Mouse (Mus musculus): ENCODE measurements around the gene Eif4b. TPM values are rescaled to one million over a fixed set of nuclear protein-coding genes. Genes with fewer than 3 reads are reported as not detected.

Gene Eif4b
- 103 and 111 TPM in 2 replicates for polyA plus RNA-seq (2015; fragmentation: Nextera tagmentation; extraction: Ambion mirVana)

GRCm38 (mm10) chr15:102073559-102074069 is at the start of gene Eif4b:
Gene Eif4b (plus strand): TSS chr15:102073773.
- Histone ChIP-seq H3K9ac (peak within 1 kb of the TSS; percentile 96), H3K27ac (peak within 1 kb of the TSS; percentile 97), H3K4me2 (peak within 1 kb of the TSS; percentile 81), H3K4me1 (peaks cover 20% of the 10 kb centered on the region), H3K36me3 (no peaks in the 10 kb centered on the region), H3K9me3 (no peaks in the 10 kb centered on the region), H3K27me3 (0 out of 2 replicates have a peak, but pooled peaks cover 4% of the 10 kb centered on the region), H3K4me3 (peak within 1 kb of the TSS; percentile 98)
- under 1% methylated on average over 58 of the region's 58 CpGs for WGBS
- ATAC-seq (ENCODE audit: insufficient number of reproducible peaks, low FRiP score, low TSS enrichment, low read depth), result peak; percentile 94

- Histone ChIP-seq H3K4me3 (no peak overlapping the region), H3K36me3 (no peaks in the 10 kb centered on the region), H3K4me1 (peaks cover 33% of the 10 kb centered on the region), H3K27me3 (peaks cover 35% of the 10 kb centered on the region), H3K27ac (no peak overlapping the region), H3K9ac (no peak overlapping the region), H3K9me3 (no peaks in the 10 kb centered on the region), H3K4me2 (no peak overlapping the region)
- 58% methylated on average over 8 of the region's 8 CpGs for WGBS
- no peak for ATAC-seq (ENCODE audit: insufficient number of reproducible peaks, low FRiP score, low TSS enrichment, low read depth)
These were observed 49.7 kb upstream of the Eif4b start for GRCm38 (mm10) chr15:102023888-102024287.

- ATAC-seq (ENCODE audit: insufficient number of reproducible peaks, low FRiP score, low TSS enrichment, low read depth), result no peak
These were observed 48.3 kb upstream of the Eif4b start for GRCm38 (mm10) chr15:102025136-102025872.

GRCm38 (mm10) chr15:102026430-102026829 is 47.1 kb upstream of the Eif4b start:
- WGBS, result 24% methylated on average over 12 of the region's 12 CpGs
- no peak overlapping the region for H3K9ac ChIP-seq
- H3K4me1 ChIP-seq, result peaks cover 33% of the 10 kb centered on the region
- H3K36me3 ChIP-seq, result no peaks in the 10 kb centered on the region
- H3K27ac ChIP-seq, result no peak overlapping the region
- H3K27me3 ChIP-seq, result peaks cover 33% of the 10 kb centered on the region
- no peak overlapping the region for H3K4me3 ChIP-seq
- no peaks in the 10 kb centered on the region for H3K9me3 ChIP-seq
- no peak overlapping the region for H3K4me2 ChIP-seq
- no peak for ATAC-seq (ENCODE audit: insufficient number of reproducible peaks, low FRiP score, low TSS enrichment, low read depth)

More at GRCm38 (mm10) chr15:102025136-102025872, 48.3 kb upstream of the Eif4b start:
- WGBS, result 8% methylated on average over 22 of the region's 22 CpGs
- Histone ChIP-seq H3K36me3 (no peaks in the 10 kb centered on the region), H3K4me1 (peaks cover 33% of the 10 kb centered on the region), H3K9ac (no peak overlapping the region), H3K4me3 (peak overlapping the region; percentile 2; the same call in 1 of the 2 replicates), H3K9me3 (no peaks in the 10 kb centered on the region), H3K4me2 (peak overlapping the region; percentile 26), H3K27me3 (peaks cover 33% of the 10 kb centered on the region), H3K27ac (no peak overlapping the region)

- H3K27ac ChIP-seq, result no peak within 1 kb of the TSS
- H3K9me3 ChIP-seq, result no peaks in the 10 kb centered on the region
- peaks cover 33% of the 10 kb centered on the region for H3K4me1 ChIP-seq
- no peak for ATAC-seq (ENCODE audit: insufficient number of reproducible peaks, low FRiP score, low TSS enrichment, low read depth)
- 2% methylated on average over 28 of the region's 28 CpGs for WGBS
- peak within 1 kb of the TSS; percentile 35 for H3K4me3 ChIP-seq
- peaks cover 33% of the 10 kb centered on the region for H3K27me3 ChIP-seq
- peak within 1 kb of the TSS; percentile 53 for H3K4me2 ChIP-seq
- no peak within 1 kb of the TSS for H3K9ac ChIP-seq
- no peaks in the 10 kb centered on the region for H3K36me3 ChIP-seq
These were observed 45.5 kb upstream of the Eif4b start, which contains the start of gene Krt18 for GRCm38 (mm10) chr15:102028040-102028439. Gene Krt18 (plus strand): TSS chr15:102028180.

- H3K4me2 ChIP-seq, result no peak overlapping the region
- H3K4me1 ChIP-seq, result no peaks in the 10 kb centered on the region
- no peak for ATAC-seq (ENCODE audit: insufficient number of reproducible peaks, low FRiP score, low TSS enrichment, low read depth)
- no peaks in the 10 kb centered on the region for H3K36me3 ChIP-seq
- 0 out of 2 replicates have a peak, but pooled peaks cover 3% of the 10 kb centered on the region for H3K27me3 ChIP-seq
- 61% methylated on average over 16 of the region's 16 CpGs for WGBS
- no peak overlapping the region for H3K27ac ChIP-seq
- no peak overlapping the region for H3K9ac ChIP-seq
- H3K9me3 ChIP-seq, result no peaks in the 10 kb centered on the region
- H3K4me3 ChIP-seq, result no peak overlapping the region
These were observed 39.2 kb upstream of the Eif4b start for GRCm38 (mm10) chr15:102034121-102035053.

GRCm38 (mm10) chr15:102040277-102040676 is 33.3 kb upstream of the Eif4b start:
- Histone ChIP-seq H3K27me3 (0 out of 2 replicates have a peak, but pooled peaks cover 2% of the 10 kb centered on the region), H3K4me1 (peaks cover 7% of the 10 kb centered on the region; the same call in 1 of the 2 replicates), H3K27ac (no peak overlapping the region), H3K9me3 (no peaks in the 10 kb centered on the region), H3K36me3 (no peaks in the 10 kb centered on the region), H3K4me3 (no peak overlapping the region), H3K4me2 (no peak overlapping the region), H3K9ac (no peak overlapping the region)
- 72% methylated on average over 4 of the region's 4 CpGs for WGBS
- ATAC-seq (ENCODE audit: insufficient number of reproducible peaks, low FRiP score, low TSS enrichment, low read depth), result no peak

- Histone ChIP-seq H3K27me3 (no peaks in the 10 kb centered on the region), H3K9me3 (no peaks in the 10 kb centered on the region), H3K36me3 (no peaks in the 10 kb centered on the region), H3K9ac (no peak overlapping the region), H3K27ac (no peak overlapping the region), H3K4me3 (peak overlapping the region; percentile 9), H3K4me2 (peak overlapping the region; percentile 30; the same call in 1 of the 2 replicates), H3K4me1 (peaks cover 7% of the 10 kb centered on the region; the same call in 1 of the 2 replicates)
- no peak for ATAC-seq (ENCODE audit: insufficient number of reproducible peaks, low FRiP score, low TSS enrichment, low read depth)
- 22% methylated on average over 7 of the region's 7 CpGs for WGBS
These were observed 31.6 kb upstream of the Eif4b start for GRCm38 (mm10) chr15:102041951-102042350.

- H3K9ac ChIP-seq, result no peak overlapping the region
- H3K27me3 ChIP-seq, result no peaks in the 10 kb centered on the region
- H3K9me3 ChIP-seq, result no peaks in the 10 kb centered on the region
- peaks cover 7% of the 10 kb centered on the region; the same call in 1 of the 2 replicates for H3K4me1 ChIP-seq
- WGBS, result 75% methylated on average over 3 of the region's 3 CpGs
- no peak overlapping the region for H3K4me2 ChIP-seq
- no peak overlapping the region for H3K4me3 ChIP-seq
- H3K27ac ChIP-seq, result no peak overlapping the region
- H3K36me3 ChIP-seq, result no peaks in the 10 kb centered on the region
- ATAC-seq (ENCODE audit: insufficient number of reproducible peaks, low FRiP score, low TSS enrichment, low read depth), result no peak
These were observed 28.8 kb upstream of the Eif4b start for GRCm38 (mm10) chr15:102044745-102045144.

GRCm38 (mm10) chr15:102045691-102046090 is 27.9 kb upstream of the Eif4b start:
- Histone ChIP-seq H3K27me3 (no peaks in the 10 kb centered on the region), H3K27ac (no peak overlapping the region), H3K4me1 (peaks cover 7% of the 10 kb centered on the region; the same call in 1 of the 2 replicates), H3K36me3 (no peaks in the 10 kb centered on the region), H3K4me3 (no peak overlapping the region), H3K4me2 (no peak overlapping the region), H3K9ac (no peak overlapping the region), H3K9me3 (no peaks in the 10 kb centered on the region)
- ATAC-seq (ENCODE audit: insufficient number of reproducible peaks, low FRiP score, low TSS enrichment, low read depth), result no peak
- 87% methylated on average over 10 of the region's 10 CpGs for WGBS

GRCm38 (mm10) chr15:102048006-102048405 is 25.6 kb upstream of the Eif4b start:
- Histone ChIP-seq H3K9me3 (no peaks in the 10 kb centered on the region), H3K9ac (no peak overlapping the region), H3K36me3 (no peaks in the 10 kb centered on the region), H3K4me2 (no peak overlapping the region), H3K27me3 (no peaks in the 10 kb centered on the region), H3K27ac (no peak overlapping the region), H3K4me3 (no peak overlapping the region), H3K4me1 (peaks cover 8% of the 10 kb centered on the region; the same call in 1 of the 2 replicates)
- ATAC-seq (ENCODE audit: insufficient number of reproducible peaks, low FRiP score, low TSS enrichment, low read depth), result no peak
- 83% methylated on average over 6 of the region's 6 CpGs for whole genome bisulfite sequencing

All from limb, embryonic 15.5 days (tissue).